Mouse (Mus musculus) ES-Bruce4 (cell line): Measurements from ENCODE around the gene Ube2f.

ENCODE experiments used
- CTCF ChIP-seq: IDR thresholded peaks from one replicate; pipeline ENCODE4 v1.8.1; 2011; ENCODE audit warnings: low read depth, low read length
- POLR2A ChIP-seq: IDR thresholded peaks from one replicate; pipeline ENCODE4 v1.8.1; 2011; ENCODE audit warnings: low read length; ENCODE audit not compliant: insufficient read depth

- no peak for TF ChIP-seq CTCF
- TF ChIP-seq POLR2A = no peak
Measured at GRCm38 (mm10) chr1:91313251-91313650, 63.1 kb downstream of the Ube2f start.
